Mouse (Mus musculus): Measurements from ENCODE around the gene Tenm2.
A peak's percentile ranks its signal among the peaks of the same experiment; 100 is the strongest.

The Tenm2 gene

GRCm38 (mm10) chr11:36697816-36698215 lies 537.9 kb downstream of the Tenm2 start:
- DNase-seq (ENCODE audit: low read depth, low spot score), result no peak

- no peak for DNase-seq (ENCODE audit: low read depth, low spot score)
These were observed 538.6 kb downstream of the Tenm2 start for GRCm38 (mm10) chr11:36697021-36697639.

- DNase-seq (ENCODE audit: low read depth, low spot score), result no peak
These were observed 541.0 kb downstream of the Tenm2 start for GRCm38 (mm10) chr11:36694810-36695209.

- DNase-seq (ENCODE audit: low read depth, low spot score), result no peak
These were observed 543.1 kb downstream of the Tenm2 start for GRCm38 (mm10) chr11:36692637-36693036.

GRCm38 (mm10) chr11:36690826-36691225 lies 544.9 kb downstream of the Tenm2 start:
- DNase-seq (ENCODE audit: low read depth, low spot score), result no peak

- DNase-seq (ENCODE audit: low read depth, low spot score), result no peak
These were observed 549.5 kb downstream of the Tenm2 start for GRCm38 (mm10) chr11:36686253-36686652.

- no peak for DNase-seq (ENCODE audit: low read depth, low spot score)
These were observed 556.4 kb downstream of the Tenm2 start for GRCm38 (mm10) chr11:36679361-36679760.

GRCm38 (mm10) chr11:36678542-36678941 lies 557.2 kb downstream of the Tenm2 start:
- DNase-seq (ENCODE audit: low read depth, low spot score), result no peak

GRCm38 (mm10) chr11:36678057-36678396 lies 557.7 kb downstream of the Tenm2 start:
- no peak for DNase-seq (ENCODE audit: low read depth, low spot score)

- DNase-seq (ENCODE audit: low read depth, low spot score), result peak; percentile 78
These were observed 558.3 kb downstream of the Tenm2 start for GRCm38 (mm10) chr11:36677321-36678056.

- no peak for DNase-seq (ENCODE audit: low read depth, low spot score)
These were observed 559.1 kb downstream of the Tenm2 start for GRCm38 (mm10) chr11:36676446-36677284.

GRCm38 (mm10) chr11:36674902-36675422 lies 560.8 kb downstream of the Tenm2 start:
- DNase-seq (ENCODE audit: low read depth, low spot score), result no peak

- DNase-seq (ENCODE audit: low read depth, low spot score), result no peak
These were observed 561.6 kb downstream of the Tenm2 start for GRCm38 (mm10) chr11:36674141-36674540.

- DNase-seq (ENCODE audit: low read depth, low spot score), result no peak
These were observed 564.6 kb downstream of the Tenm2 start for GRCm38 (mm10) chr11:36671196-36671595.

GRCm38 (mm10) chr11:36664026-36664425 lies 571.7 kb downstream of the Tenm2 start:
- no peak for DNase-seq (ENCODE audit: low read depth, low spot score)

GRCm38 (mm10) chr11:36663571-36663970 lies 572.2 kb downstream of the Tenm2 start:
- no peak for DNase-seq (ENCODE audit: low read depth, low spot score)

GRCm38 (mm10) chr11:36653656-36654323 lies 582.0 kb downstream of the Tenm2 start:
- DNase-seq (ENCODE audit: low read depth, low spot score), result no peak

- no peak for DNase-seq (ENCODE audit: low read depth, low spot score)
These were observed 588.6 kb downstream of the Tenm2 start for GRCm38 (mm10) chr11:36647179-36647578.

- DNase-seq (ENCODE audit: low read depth, low spot score), result no peak
These were observed 600.7 kb downstream of the Tenm2 start for GRCm38 (mm10) chr11:36635082-36635481.

- no peak for DNase-seq (ENCODE audit: low read depth, low spot score)
These were observed 603.6 kb downstream of the Tenm2 start for GRCm38 (mm10) chr11:36632201-36632600.

- no peak for DNase-seq (ENCODE audit: low read depth, low spot score)
These were observed 622.0 kb downstream of the Tenm2 start for GRCm38 (mm10) chr11:36613807-36614206.

Measured in forelimb bud, embryonic 11.5 days (tissue).